Mouse (Mus musculus) ES-Bruce4 (cell line): ENCODE data around the gene Kansl2.

Experiments
- CTCF ChIP-seq: IDR thresholded peaks from one replicate; pipeline ENCODE4 v1.8.1; 2011; ENCODE audit warnings: low read depth, low read length
- EP300 ChIP-seq: IDR thresholded peaks from 2 replicates; pipeline ENCODE4 v1.6.1; 2011; ENCODE audit warnings: low read depth, low read length; ENCODE audit not compliant: insufficient read depth
- POLR2A ChIP-seq: IDR thresholded peaks from one replicate; pipeline ENCODE4 v1.8.1; 2011; ENCODE audit warnings: low read length; ENCODE audit not compliant: insufficient read depth

- TF ChIP-seq EP300 (no peak), POLR2A (peak; percentile 26), CTCF (no peak)
Measured at GRCm38 (mm10) chr15:98507321-98507720, 26.7 kb downstream of the Kansl2 start.
